Mouse (Mus musculus) heart, embryonic 16.5 days (tissue): ENCODE measurements around the gene Add3. TPM values are rescaled to one million over a fixed set of nuclear protein-coding genes. Genes with fewer than 3 reads are reported as not detected.

Source experiments
- ATAC-seq: fragments of 200-750 bp; cut with Nextera tagmentation; replicated peaks from 2 replicates; pipeline ENCODE4 v1.8.0; 2017; ENCODE audit warnings: moderate number of reproducible peaks; ENCODE audit not compliant: insufficient read depth, low FRiP score; ENCODE audit errors: extremely low read depth
- H3K27ac ChIP-seq: fragments of 300-500 bp; sonication (generic); 2 replicates; pipeline ENCODE4 v1.5.1; 2014; ENCODE audit warnings: mild to moderate bottlenecking, low read length, control low read depth, moderate library complexity
- H3K27me3 ChIP-seq: fragments of 300-500 bp; sonication (generic); 2 replicates; pipeline ENCODE4 v1.6.1; 2014; ENCODE audit warnings: low read length, mixed read lengths; ENCODE audit not compliant: control insufficient read depth, insufficient read depth
- H3K36me3 ChIP-seq: fragments of 300-500 bp; sonication (generic); 2 replicates; pipeline ENCODE4 v1.6.1; 2014; ENCODE audit not compliant: control insufficient read depth, insufficient read depth
- H3K4me1 ChIP-seq: fragments of 300-500 bp; sonication (generic); 2 replicates; pipeline ENCODE4 v1.6.1; 2014; ENCODE audit warnings: low read length, mixed read lengths; ENCODE audit not compliant: control insufficient read depth, insufficient read depth
- H3K4me2 ChIP-seq: fragments of 300-500 bp; sonication (generic); 2 replicates; pipeline ENCODE4 v1.6.1; 2014; ENCODE audit warnings: low read depth, mild to moderate bottlenecking, control low read depth, low read length
- H3K4me3 ChIP-seq: fragments of 300-500 bp; sonication (generic); 2 replicates; pipeline ENCODE4 v1.5.1; 2014; ENCODE audit warnings: mild to moderate bottlenecking, control low read depth, low read length
- H3K9ac ChIP-seq: fragments of 300-500 bp; sonication (generic); 2 replicates; pipeline ENCODE4 v1.6.1; 2014; ENCODE audit warnings: low read length, control low read depth
- H3K9me3 ChIP-seq: fragments of 300-500 bp; sonication (generic); replicated peaks from 2 replicates; pipeline ENCODE4 v1.6.1; 2016; ENCODE audit warnings: low read length; ENCODE audit not compliant: control insufficient read depth
- WGBS: fragments of 180-500 bp; shearing (Covaris S2); extraction: QIAGEN DNeasy Blood & Tissue Kit; methylation state at CpG from one replicate; pipeline ENCODE4 v1.1.7; 2014; 5-methylcytosine and 5-hydroxymethylcytosine counted together
- polyA plus RNA-seq: library from polyadenylated mRNA; unstranded; fragments of >200 nt; fragmentation: Nextera tagmentation; extraction: Ambion mirVana; gene quantifications from 2 replicates; pipeline ENCODE4 v1.2.1, GENCODE M21; 2015

Add3 gene
- polyA plus RNA-seq, 1 experiment from 2014 or later: 107 TPM

DNA sequence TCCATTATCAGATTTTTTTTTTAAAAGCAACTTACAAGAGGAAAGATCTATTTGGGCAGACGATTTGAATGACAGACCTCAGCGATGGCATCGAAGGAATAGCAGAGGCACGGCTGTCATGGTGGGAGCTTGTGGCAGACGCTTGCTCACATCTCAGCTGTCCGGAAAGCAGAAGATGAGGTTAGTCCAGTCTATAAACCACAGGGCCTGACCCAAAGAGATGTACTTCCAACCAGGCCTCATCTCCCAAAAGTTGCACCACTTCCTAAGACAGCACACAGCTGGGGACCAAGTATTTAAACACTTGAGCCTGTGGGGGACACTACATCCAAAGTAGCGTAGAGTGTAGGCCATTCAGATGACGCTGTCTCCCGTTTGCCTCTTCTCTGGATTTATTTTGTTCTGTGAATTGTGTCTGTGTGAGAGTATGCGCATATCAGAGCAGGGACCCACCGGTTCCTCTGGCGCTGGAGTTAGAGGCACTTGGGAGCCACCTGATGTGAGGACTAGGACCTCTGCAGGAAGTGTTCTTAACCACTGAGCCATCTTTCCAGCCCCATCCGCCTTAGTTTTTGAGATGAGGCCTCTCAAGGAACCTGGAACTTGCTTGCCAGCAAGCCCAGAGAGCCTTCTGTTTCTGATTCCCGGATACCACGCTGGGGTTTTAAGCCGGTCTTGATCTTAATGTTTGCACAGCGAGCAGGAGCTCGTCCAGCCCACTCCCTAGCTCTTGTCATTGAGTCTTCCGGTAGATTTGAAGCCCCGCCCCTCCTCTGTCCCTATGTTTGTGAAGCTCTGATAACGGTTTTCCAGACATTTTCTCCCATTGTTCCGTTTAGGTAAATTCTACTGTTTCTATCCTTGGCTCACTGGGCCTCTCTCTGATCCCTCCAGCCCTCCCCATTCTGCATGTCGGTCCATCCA is 156.3 kb downstream of the Add3 start:
- WGBS: 69% methylated on average over 23 of the region's 23 CpGs
- H3K27me3 ChIP-seq: no peaks in the 10 kb centered on the region
- H3K9me3 ChIP-seq: no peaks in the 10 kb centered on the region
- H3K27ac ChIP-seq: no peak overlapping the region
- peaks cover 4% of the 10 kb centered on the region; the same call in 1 of the 2 replicates for H3K4me1 ChIP-seq
- 0 out of 2 replicates have a peak, but pooled peaks have one; percentile 18 for ATAC-seq
- H3K4me3 ChIP-seq: no peak overlapping the region
- no peak overlapping the region for H3K9ac ChIP-seq
- no peak overlapping the region for H3K4me2 ChIP-seq
- no peaks in the 10 kb centered on the region for H3K36me3 ChIP-seq

Other genes starting within 250 kb of the Add3 start
- gene Xpnpep1, start 100.2 kb upstream of the Add3 start, polyA plus RNA-seq: 128 and 137 TPM in 2 replicates
- gene Mxi1, start 170.1 kb downstream of the Add3 start, polyA plus RNA-seq: 28.7 and 40.7 TPM in 2 replicates
- 3.5 TPM in 1 of 2 replicates, not detected in the other for gene Gm10197, start 231.3 kb downstream of the Add3 start, polyA plus RNA-seq